Mouse (Mus musculus): ENCODE results near the gene Clspn.

Clspn gene

DNA sequence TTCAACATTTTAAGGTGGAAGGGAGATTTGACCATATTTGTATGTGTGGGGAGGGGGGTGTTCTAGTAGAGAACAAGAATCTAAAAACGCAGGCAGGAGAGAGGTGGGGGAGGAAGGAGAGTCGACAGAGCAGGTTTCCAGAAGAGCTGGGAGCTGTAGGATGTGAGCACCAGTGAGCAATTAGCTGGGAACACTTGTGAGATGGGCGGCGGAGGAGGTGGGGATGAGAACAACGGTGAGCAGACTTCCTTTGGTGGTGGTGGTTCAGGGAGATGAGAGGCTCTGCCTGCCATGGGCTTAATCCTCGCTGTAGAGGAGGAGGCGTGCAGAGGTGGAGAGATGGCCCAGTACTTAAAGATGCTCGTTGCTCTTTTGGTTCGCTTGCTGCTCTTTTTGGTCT lies 85.2 kb downstream of the Clspn start:
- DNase-seq = no peak
